Mouse (Mus musculus): ENCODE measurements around the gene Olfr348. TPM values are rescaled to one million over a fixed set of nuclear protein-coding genes. Genes with fewer than 3 reads are reported as not detected.

The Olfr348 gene
- polyA plus RNA-seq (2014; fragmentation: Nextera tagmentation; extraction: Ambion mirVana): not detected in 2 replicates

DNA sequence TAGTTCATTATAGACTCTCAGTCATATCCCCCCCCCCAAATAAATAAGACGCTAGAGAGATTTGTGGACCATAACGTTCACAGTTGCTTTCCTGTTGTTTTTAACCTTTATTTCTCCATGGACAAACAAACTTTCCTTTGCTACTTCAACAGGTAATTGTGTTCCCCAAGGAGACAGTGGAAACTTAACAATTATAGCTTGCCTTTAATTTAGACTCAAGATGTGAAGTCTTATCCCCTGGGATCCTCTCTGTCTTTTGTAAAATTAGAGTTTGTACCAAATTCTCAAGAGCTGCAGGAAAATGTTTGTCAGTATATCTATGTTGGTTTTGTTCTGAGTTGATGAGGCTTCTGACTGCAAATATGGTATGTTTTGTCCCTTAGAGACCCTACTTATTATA, at the start of gene Olfr348:
Gene Olfr348, plus strand, starts transcription at position 301 of the 400 bp plus-strand sequence.
- 78% methylated on average over 2 of the region's 2 CpGs for WGBS
- no peak for DNase-seq (ENCODE audit: low spot score)

GRCm38 (mm10) chr2:36736226-36736625, 47.9 kb upstream of the Olfr348 start:
- Histone ChIP-seq H3K27me3 (ENCODE audit: control insufficient read depth, insufficient read depth, low read length) (no peaks in the 10 kb centered on the region), H3K36me3 (ENCODE audit: control insufficient read depth, insufficient read depth, low read length) (no peaks in the 10 kb centered on the region), H3K27ac (ENCODE audit: low read depth, low read length) (no peak overlapping the region), H3K4me1 (ENCODE audit: control insufficient read depth, insufficient read depth, low read length) (no peaks in the 10 kb centered on the region), H3K9me3 (ENCODE audit: control insufficient read depth, low read length) (no peaks in the 10 kb centered on the region), H3K4me2 (ENCODE audit: low read depth) (no peak overlapping the region), H3K4me3 (ENCODE audit: low read depth, low read length) (no peak overlapping the region), H3K9ac (ENCODE audit: low read length) (no peak overlapping the region)
- 63% methylated on average over 3 of the region's 3 CpGs for WGBS
- DNase-seq (ENCODE audit: low spot score) (no peak), ATAC-seq (ENCODE audit: insufficient read depth, low FRiP score, low TSS enrichment) (no peak)

More for the DNA sequence above, at the start of gene Olfr348:
- peaks cover 4% of the 10 kb centered on the region; the same call in 1 of the 2 replicates for H3K9me3 ChIP-seq (ENCODE audit: control insufficient read depth, low read length)
- H3K4me3 ChIP-seq (ENCODE audit: low read depth, low read length): no peak within 1 kb of the TSS
- H3K36me3 ChIP-seq (ENCODE audit: control insufficient read depth, insufficient read depth, low read length): no peaks in the 10 kb centered on the region
- H3K4me1 ChIP-seq (ENCODE audit: control insufficient read depth, insufficient read depth, low read length): no peaks in the 10 kb centered on the region
- H3K27ac ChIP-seq (ENCODE audit: low read depth, low read length): no peak within 1 kb of the TSS
- H3K27me3 ChIP-seq (ENCODE audit: control insufficient read depth, insufficient read depth, low read length): no peaks in the 10 kb centered on the region
- ATAC-seq (ENCODE audit: insufficient read depth, low FRiP score, low TSS enrichment): no peak
- no peak within 1 kb of the TSS for H3K4me2 ChIP-seq (ENCODE audit: low read depth)
- no peak within 1 kb of the TSS for H3K9ac ChIP-seq (ENCODE audit: low read length)

- Histone ChIP-seq H3K4me1 (ENCODE audit: control insufficient read depth, insufficient read depth, low read length) (no peaks in the 10 kb centered on the region), H3K27ac (ENCODE audit: low read depth, low read length) (no peak within 1 kb of the TSS), H3K4me2 (ENCODE audit: low read depth) (no peak within 1 kb of the TSS), H3K27me3 (ENCODE audit: control insufficient read depth, insufficient read depth, low read length) (no peaks in the 10 kb centered on the region), H3K36me3 (ENCODE audit: control insufficient read depth, insufficient read depth, low read length) (no peaks in the 10 kb centered on the region), H3K9me3 (ENCODE audit: control insufficient read depth, low read length) (peaks cover 7% of the 10 kb centered on the region; the same call in 1 of the 2 replicates), H3K9ac (ENCODE audit: low read length) (no peak within 1 kb of the TSS), H3K4me3 (ENCODE audit: low read depth, low read length) (no peak within 1 kb of the TSS)
- ATAC-seq (ENCODE audit: insufficient read depth, low FRiP score, low TSS enrichment) (no peak), DNase-seq (ENCODE audit: low spot score) (no peak)
- 84% methylated on average over 2 of the region's 2 CpGs for WGBS
Measured at GRCm38 (mm10) chr2:36790238-36790637, 6.2 kb downstream of the Olfr348 start, which contains the start of gene Olfr50. Olfr50 (plus strand) TSS chr2:36790538.

DNA sequence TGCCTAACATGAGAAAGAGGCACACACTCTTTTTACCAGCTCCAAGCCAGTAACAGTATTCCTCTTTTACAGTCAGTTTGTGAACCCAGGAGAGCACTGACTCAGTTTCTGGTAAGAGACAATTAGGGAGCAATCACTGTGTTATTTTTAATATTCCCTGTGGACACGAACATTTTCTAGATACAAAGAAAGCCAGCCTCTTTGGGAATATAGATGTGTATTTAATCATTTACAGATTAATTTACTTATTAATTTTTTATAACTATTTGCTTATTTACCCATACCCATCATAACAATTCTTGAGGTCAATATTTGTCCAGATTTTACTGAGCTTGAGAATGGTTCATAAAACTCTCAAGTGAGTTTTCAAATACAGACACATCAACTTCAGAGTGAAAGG, 32.9 kb downstream of the Olfr348 start, which contains the start of gene Olfr3:
Gene Olfr3, minus strand, starts transcription at position 101 of the 400 bp plus-strand sequence.
- Histone ChIP-seq H3K4me2 (ENCODE audit: low read depth) (no peak within 1 kb of the TSS), H3K27me3 (ENCODE audit: control insufficient read depth, insufficient read depth, low read length) (no peaks in the 10 kb centered on the region), H3K36me3 (ENCODE audit: control insufficient read depth, insufficient read depth, low read length) (no peaks in the 10 kb centered on the region), H3K4me1 (ENCODE audit: control insufficient read depth, insufficient read depth, low read length) (no peaks in the 10 kb centered on the region), H3K4me3 (ENCODE audit: low read depth, low read length) (no peak within 1 kb of the TSS), H3K9ac (ENCODE audit: low read length) (no peak within 1 kb of the TSS), H3K9me3 (ENCODE audit: control insufficient read depth, low read length) (no peaks in the 10 kb centered on the region), H3K27ac (ENCODE audit: low read depth, low read length) (no peak within 1 kb of the TSS)
- DNase-seq (ENCODE audit: low spot score): no peak
- no peak for ATAC-seq (ENCODE audit: insufficient read depth, low FRiP score, low TSS enrichment)
- WGBS: 86% methylated on average over 1 of the region's 1 CpGs

Other genes with a start within 250 kb of the Olfr348 start
- not detected in 2 replicates for gene Olfr344, start 217.6 kb upstream of the Olfr348 start, polyA plus RNA-seq (2014; fragmentation: Nextera tagmentation; extraction: Ambion mirVana)
- not detected in 2 replicates for gene Olfr345, start 144.2 kb upstream of the Olfr348 start, polyA plus RNA-seq (2014; fragmentation: Nextera tagmentation; extraction: Ambion mirVana)
- gene Olfr346, start 98.5 kb upstream of the Olfr348 start, polyA plus RNA-seq (2014; fragmentation: Nextera tagmentation; extraction: Ambion mirVana): not detected in 2 replicates
- not detected in 2 replicates for gene Olfr347, start 52.4 kb upstream of the Olfr348 start, polyA plus RNA-seq (2014; fragmentation: Nextera tagmentation; extraction: Ambion mirVana)
- gene Olfr50, start 6.3 kb downstream of the Olfr348 start, polyA plus RNA-seq (2014; fragmentation: Nextera tagmentation; extraction: Ambion mirVana): not detected in 2 replicates
- not detected in 2 replicates for gene Olfr3, start 32.8 kb downstream of the Olfr348 start, polyA plus RNA-seq (2014; fragmentation: Nextera tagmentation; extraction: Ambion mirVana)
- not detected in 2 replicates for gene Olfr350, start 62.0 kb downstream of the Olfr348 start, polyA plus RNA-seq (2014; fragmentation: Nextera tagmentation; extraction: Ambion mirVana)
- gene Olfr351, start 78.4 kb downstream of the Olfr348 start, polyA plus RNA-seq (2014; fragmentation: Nextera tagmentation; extraction: Ambion mirVana): not detected in 2 replicates
- gene Olfr352, start 84.2 kb downstream of the Olfr348 start, polyA plus RNA-seq (2014; fragmentation: Nextera tagmentation; extraction: Ambion mirVana): not detected in 2 replicates
- not detected in 2 replicates for gene Olfr353, start 108.7 kb downstream of the Olfr348 start, polyA plus RNA-seq (2014; fragmentation: Nextera tagmentation; extraction: Ambion mirVana)
- gene Olfr354, start 121.4 kb downstream of the Olfr348 start, polyA plus RNA-seq (2014; fragmentation: Nextera tagmentation; extraction: Ambion mirVana): not detected in 2 replicates
- not detected in 2 replicates for gene Olfr355, start 144.6 kb downstream of the Olfr348 start, polyA plus RNA-seq (2014; fragmentation: Nextera tagmentation; extraction: Ambion mirVana)
- gene Olfr356, start 152.8 kb downstream of the Olfr348 start, polyA plus RNA-seq (2014; fragmentation: Nextera tagmentation; extraction: Ambion mirVana): not detected in 2 replicates
- not detected in 2 replicates for gene Olfr357, start 209.6 kb downstream of the Olfr348 start, polyA plus RNA-seq (2014; fragmentation: Nextera tagmentation; extraction: Ambion mirVana)
- not detected in 2 replicates for gene Olfr358, start 225.1 kb downstream of the Olfr348 start, polyA plus RNA-seq (2014; fragmentation: Nextera tagmentation; extraction: Ambion mirVana)

Measured in neural tube, embryonic 11.5 days (tissue).